Mouse (Mus musculus) retina, postnatal 1 day (tissue): ENCODE data around the gene Olfr295.

Source experiments
- DNase-seq: peaks from one replicate; pipeline ENCODE4 v3.0.0-alpha.2; 2012

The Olfr295 gene

DNA sequence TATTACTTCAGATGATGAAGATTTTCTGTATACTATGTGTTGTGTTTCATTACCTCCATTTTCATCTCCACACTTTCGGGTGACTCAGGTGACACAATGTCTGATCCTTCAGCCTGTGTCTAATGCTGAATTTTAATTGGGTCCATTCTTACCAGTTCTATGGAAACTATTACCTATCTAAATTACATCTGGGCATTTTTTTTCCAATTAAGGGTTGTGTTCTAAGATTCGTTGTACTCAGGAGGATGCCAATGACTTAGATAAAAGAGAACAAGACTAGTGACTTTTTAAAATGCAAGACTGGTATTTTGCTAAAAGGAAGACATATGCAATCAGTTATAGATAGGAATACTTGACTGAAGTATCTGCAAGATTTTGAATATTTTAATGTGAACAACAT, at the start of gene Olfr295:
Gene Olfr295 (plus strand): TSS at position 301 of the 400 bp plus-strand sequence.
- DNase-seq: no peak

DNA sequence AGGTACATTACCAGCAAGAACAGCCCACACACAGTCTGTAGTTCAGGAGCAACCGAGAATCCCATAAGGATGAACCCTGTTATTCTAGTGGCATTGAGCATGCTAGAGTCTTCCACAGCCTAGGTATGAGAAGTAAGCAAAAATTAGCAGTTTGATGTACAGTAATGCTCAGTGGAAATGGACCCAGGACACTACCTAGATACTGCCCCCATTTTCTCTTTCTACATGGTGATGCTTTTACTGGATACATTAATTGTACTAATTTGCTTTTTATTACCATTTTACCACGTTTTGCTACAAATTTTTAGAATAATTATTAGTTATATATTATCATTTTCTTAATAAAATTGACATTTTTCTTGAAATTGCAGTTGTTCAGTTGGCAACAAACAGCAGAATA, 32.9 kb downstream of the Olfr295 start, which contains the start of gene Olfr294:
Gene Olfr294 (minus strand): TSS at position 101 of the 400 bp plus-strand sequence.
- no peak for DNase-seq
